Mouse (Mus musculus): Measurements from ENCODE around the gene Rps6kl1.

DNA sequence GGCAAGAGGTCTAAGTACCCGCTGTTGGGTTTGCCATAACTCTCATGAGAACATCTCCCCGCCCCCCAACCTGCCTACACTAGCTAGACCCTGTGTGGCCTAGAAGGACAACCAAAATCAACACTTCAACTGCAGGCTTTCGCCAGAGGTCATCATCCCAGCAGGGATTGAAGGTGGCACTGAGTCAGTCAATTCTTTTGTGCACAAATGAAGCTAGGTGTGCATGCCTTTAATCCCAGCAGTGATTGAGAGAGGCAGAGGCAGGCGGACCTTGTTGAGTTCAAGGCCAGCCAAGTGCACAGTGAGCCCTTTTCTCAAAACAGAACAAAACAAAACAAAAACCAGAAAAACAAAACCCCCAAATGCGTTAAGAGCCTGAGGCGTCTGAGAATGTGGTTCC, 10.0 kb downstream of the Rps6kl1 start:
- TF ChIP-seq CTCF (conservative IDR thresholded peaks at IDR 0.05; ENCODE audit: low read length) (no peak), POU5F1 (IDR thresholded peaks at IDR 0.05; ENCODE audit: borderline replicate concordance, low read length) (no peak), NANOG (IDR thresholded peaks at IDR 0.05; ENCODE audit: borderline replicate concordance, low read length) (peak; percentile 72; the same call in 1 of the 2 replicates)
